Mouse (Mus musculus) adrenal gland (tissue): Measurements from ENCODE around the gene Adamts3.

Experiments used
- intact Hi-C: fragments of 180-260 bp; cut with DNase I; formaldehyde crosslinking; loops from one replicate; pipeline ENCODE4 v1.15.1; 2025

Adamts3 gene

GRCm38 (mm10) chr5:89711116-89711859, 171.8 kb downstream of the Adamts3 start:
- intact Hi-C loops: no loop called here

- intact Hi-C loops: no loop called here
These were observed 173.7 kb downstream of the Adamts3 start for GRCm38 (mm10) chr5:89709459-89709858.

- intact Hi-C loops: no loop called here
These were observed 178.9 kb downstream of the Adamts3 start for GRCm38 (mm10) chr5:89704264-89704663.

- intact Hi-C loops: no loop called here
These were observed 181.7 kb downstream of the Adamts3 start for GRCm38 (mm10) chr5:89701241-89702007.

DNA sequence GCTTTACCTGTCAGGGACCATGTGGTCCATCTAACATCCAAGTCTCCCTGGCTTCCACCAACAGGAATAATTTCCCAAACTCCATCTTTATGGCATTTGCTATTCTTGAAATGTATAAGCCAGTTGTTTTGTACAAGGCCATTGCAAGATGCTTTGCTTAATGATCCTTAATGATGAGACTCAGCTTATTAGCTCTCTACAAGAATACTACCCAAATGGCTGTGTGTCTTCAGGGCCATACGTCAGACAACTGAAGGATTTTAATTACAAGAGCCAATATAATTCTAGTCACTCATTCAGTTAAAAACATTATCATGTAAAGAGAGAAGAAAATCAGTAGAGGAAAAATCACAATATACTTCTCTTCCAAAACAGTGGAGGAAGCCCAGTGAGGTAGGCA, 195.3 kb downstream of the Adamts3 start:
- intact Hi-C loops: no loop called here

GRCm38 (mm10) chr5:89679871-89680536, 203.1 kb downstream of the Adamts3 start:
- intact Hi-C loops: loop anchor here (2.0 kb wide), 1 partner anchor 137 kb away; no protein-coding TSS in a partner anchor

DNA sequence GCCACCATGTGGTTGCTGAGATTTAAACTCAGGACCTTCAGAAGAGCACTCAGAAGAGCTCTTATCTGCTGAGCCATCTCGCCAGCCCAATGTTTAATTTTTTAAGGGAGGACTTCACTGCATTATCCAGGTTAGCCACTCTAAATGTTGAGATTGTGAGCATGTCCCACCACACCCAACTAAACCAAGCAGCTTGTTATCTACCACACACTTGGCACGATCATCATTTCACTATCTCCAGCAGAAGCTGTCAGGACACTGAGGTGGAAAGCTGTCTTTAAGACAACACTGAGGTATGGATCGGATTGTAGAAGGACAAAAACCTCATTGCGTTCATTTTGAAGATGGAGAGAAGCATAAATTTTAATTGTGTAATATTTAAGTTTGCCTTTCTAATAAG, 205.0 kb downstream of the Adamts3 start:
- intact Hi-C loops: no loop called here

DNA sequence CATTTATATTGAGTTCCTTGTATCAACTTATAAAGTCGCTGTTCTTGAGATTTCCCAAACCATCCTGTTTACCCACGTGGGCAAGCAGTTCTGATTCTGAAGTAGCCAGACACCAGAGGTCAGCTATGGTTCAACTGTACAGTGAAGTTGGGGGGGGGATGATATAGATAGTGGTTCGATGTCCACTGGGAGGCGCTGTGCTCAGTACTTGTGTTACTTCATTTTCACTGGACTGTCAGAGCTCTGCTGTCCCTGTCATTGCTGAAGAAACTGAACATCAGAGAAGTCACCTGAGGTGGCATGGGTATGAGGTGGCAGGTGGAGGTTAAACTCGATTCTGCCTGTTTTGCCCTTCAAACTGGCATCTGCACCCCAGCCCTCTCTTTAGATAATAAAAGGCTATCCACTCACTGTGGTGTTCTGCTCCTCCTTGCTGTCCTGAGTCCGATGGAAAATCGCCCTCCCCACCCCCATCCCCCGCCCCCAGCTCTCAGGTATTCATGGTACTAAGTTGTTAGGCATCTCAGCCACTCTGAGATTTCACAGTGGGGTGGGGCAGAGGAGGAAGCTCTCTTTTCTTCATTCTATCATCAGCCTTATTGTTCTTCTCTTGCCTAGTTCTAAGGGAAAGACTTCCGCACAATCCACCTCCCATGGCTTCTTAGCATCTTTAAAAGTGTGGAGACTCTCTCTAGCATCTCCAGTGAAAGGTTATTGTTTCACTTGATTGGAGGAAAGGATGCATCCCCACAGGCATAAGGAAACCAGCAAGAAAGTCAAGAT, 208.9 kb downstream of the Adamts3 start:
- intact Hi-C loops: no loop called here

DNA sequence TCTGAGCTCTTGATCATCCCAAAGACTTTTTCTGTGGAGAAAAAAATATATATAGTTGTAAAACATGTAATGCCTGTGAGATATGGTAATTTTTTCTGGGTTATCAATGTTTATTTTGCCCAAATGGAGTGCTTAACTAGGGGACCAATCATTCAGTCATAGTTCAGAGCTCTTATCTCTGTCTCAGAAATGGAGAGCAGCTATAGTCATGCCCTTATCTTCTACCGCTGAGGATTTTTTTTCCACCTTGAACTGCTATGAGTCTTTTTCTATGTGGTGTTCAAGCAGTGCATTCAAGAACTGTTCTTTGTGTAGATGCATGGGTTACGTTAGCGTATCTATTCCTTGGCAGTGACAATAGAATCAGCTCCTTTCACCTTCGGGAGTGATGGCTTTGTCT, 210.2 kb downstream of the Adamts3 start:
- intact Hi-C loops: no loop called here

- intact Hi-C loops: no loop called here
These were observed 228.8 kb downstream of the Adamts3 start for GRCm38 (mm10) chr5:89654327-89654726.

DNA sequence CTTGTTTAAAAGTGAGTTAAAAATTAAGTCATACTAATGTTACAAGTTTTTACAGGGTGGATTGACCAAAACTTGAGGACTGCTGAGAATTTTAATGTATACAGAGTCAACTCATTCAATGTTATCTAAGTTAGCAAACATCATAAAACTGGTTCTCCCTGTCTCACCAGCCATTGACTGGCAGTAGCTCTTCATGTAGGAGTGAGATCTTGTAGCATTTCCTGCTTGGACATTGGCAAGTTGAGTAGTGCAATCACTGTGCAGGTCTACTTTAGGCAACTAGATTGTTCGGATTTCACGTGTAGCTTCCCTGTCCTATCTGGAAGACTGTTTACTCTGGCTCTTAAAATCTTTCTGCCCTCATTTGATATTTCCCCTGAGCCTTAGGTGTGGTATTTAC, 229.3 kb downstream of the Adamts3 start:
- intact Hi-C loops: no loop called here

GRCm38 (mm10) chr5:89646940-89647339, 236.2 kb downstream of the Adamts3 start:
- intact Hi-C loops: no loop called here

DNA sequence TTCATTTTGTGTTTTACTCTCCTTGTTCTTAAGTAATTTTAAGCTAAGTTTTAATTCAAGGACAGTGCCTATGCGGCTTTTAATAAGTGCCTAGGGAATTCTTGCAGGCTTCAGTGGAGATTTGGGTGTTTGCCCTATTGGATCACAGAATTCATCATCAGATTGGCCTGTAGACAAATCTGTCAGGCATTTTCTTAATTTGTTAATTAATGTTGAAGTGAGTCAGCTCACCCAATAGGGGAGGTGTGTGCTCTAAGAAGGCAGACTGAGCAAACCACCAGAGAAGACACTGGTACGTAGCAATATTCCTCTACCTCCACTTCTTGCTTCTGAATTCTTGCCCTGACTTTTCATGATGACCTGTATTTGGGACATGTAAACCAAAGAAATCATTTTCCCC, 247.7 kb downstream of the Adamts3 start:
- intact Hi-C loops: no loop called here

DNA sequence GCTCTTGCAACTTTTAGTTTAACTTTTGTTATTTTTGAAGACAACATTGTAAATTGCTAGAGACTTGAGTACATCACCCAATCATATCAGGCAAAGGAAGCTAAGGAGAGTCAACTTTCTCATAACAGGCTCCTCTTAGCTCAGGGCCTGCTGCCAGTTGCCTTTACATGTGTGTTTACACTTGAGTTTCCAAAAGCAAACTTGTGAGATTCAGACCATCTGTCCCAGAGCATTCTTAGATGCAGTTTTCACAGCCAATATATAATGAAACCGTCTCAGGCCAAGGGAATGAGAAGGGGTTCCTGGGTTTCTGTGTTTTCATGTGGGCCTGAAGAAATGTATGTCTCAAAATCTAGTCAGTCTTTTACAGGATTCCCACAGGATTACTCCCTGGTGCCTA, 251.5 kb downstream of the Adamts3 start:
- intact Hi-C loops: no loop called here
